Mouse (Mus musculus) heart, adult 18-20 months (tissue): ENCODE data around the gene Zfp655. TPM values are rescaled to one million over a fixed set of nuclear protein-coding genes. Genes with fewer than 3 reads are reported as not detected.
A peak's percentile ranks its signal among the peaks of the same experiment; 100 is the strongest.
"Not testable (repeated sequence)": the region's sequence is repeated elsewhere in the genome, so short reads cannot be mapped to it uniquely, and the experiment has no call there.

Experiments
- DNase-seq, 2 experiments: peaks; one replicate each; pipeline ENCODE4 v3.0.0; 2021 to 2022; ENCODE audit warnings: mixed read lengths in 1 of 2
- total RNA-seq, 2 experiments: library from RNA; stranded (reverse); gene quantifications; 2 replicates each; pipeline ENCODE4 v1.2.3; 2021

Gene Zfp655
- total RNA-seq, 2 experiments from 2014 or later: 30.7 to 32.6 TPM

DNA sequence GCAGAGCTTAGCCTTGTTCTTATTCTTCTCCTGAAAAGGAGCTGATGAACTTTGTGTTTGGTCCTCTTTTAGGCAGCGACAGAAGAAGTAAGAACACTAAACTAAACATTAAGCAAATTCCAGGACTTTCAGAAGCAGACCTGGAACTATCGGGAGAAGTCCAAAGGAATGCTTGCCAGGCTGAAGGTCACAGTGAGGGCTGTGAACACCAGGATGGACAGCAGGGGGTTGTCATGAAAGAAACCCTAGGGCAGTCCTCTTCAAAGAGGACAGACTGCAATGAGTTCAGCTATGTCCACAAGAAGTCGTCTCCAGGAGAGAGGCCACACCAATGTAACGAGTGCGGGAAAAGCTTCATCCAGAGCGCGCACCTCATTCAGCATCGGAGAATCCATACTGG is 11.5 kb upstream of the Zfp655 start:
- DNase-seq: no peak

GRCm38 (mm10) chr5:145222840-145223239 is 8.7 kb upstream of the Zfp655 start:
- DNase-seq: no peak

GRCm38 (mm10) chr5:145223395-145223794 is 8.1 kb upstream of the Zfp655 start:
- DNase-seq: no peak

DNA sequence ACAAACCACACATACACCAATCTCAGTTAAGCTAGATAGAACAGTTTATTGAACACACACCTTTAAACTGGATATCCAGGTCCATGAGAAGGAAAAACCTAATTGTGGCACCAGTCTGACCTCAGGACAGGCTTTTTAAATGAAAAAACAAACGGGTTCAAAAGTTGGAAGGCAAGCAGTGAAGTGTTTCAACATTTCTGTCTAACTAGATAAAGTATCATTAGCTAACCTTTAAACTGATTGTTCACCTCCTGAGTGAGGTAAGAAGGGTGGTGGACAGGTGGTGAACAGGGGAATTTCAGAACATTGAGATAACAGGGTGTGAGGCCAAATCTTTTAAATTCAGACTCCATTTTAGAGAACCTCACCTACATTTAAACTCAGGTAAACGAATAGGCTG is 5.1 kb upstream of the Zfp655 start:
- no peak for DNase-seq

DNA sequence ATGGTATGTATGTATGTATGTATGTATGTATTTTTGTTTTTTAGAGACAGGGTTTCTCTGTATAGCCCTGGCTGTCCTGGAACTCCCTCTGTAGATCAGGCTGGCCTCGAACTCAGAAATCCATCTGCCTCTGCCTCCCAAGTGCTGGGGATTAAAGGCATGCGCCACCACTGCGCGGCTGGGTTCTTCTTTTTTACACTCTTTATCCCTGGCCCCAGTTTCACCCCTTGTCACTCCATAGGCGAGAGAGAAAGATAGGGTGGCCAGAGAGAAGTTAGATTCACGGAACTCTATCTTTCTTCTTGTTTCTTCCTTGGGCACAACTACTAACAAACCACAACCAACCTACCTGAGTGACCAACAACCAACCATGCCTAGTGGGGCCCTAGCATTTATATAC is 2.2 kb upstream of the Zfp655 start:
- DNase-seq: not testable (repeated sequence)

GRCm38 (mm10) chr5:145230641-145231040 is 874 bp upstream of the Zfp655 start:
- DNase-seq: no peak

- DNase-seq: no peak
These were observed 437 bp downstream of the Zfp655 start for GRCm38 (mm10) chr5:145231893-145232411.

- peak; percentile 17 to 40 for DNase-seq
These were observed 3.1 kb downstream of the Zfp655 start for GRCm38 (mm10) chr5:145234636-145235035.

DNA sequence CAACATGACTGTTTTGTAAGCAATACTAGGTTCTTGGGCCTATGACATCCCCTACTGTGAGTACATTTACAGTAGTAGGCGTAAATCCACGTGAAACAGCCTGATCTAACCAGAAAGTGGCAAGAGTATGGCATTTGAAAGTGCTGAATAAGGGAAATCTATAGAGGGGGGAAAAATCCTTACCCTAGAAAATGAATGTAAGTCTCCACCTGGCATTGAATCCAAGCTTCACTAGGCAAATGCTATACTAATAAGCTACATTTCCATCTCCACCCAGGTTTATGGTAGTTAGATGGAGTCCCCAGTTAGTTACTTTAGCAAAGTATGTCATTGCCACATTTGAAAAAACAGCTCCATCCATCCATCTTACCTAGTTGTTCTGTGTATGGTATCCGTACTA is 18.0 kb downstream of the Zfp655 start:
- DNase-seq: no peak

DNA sequence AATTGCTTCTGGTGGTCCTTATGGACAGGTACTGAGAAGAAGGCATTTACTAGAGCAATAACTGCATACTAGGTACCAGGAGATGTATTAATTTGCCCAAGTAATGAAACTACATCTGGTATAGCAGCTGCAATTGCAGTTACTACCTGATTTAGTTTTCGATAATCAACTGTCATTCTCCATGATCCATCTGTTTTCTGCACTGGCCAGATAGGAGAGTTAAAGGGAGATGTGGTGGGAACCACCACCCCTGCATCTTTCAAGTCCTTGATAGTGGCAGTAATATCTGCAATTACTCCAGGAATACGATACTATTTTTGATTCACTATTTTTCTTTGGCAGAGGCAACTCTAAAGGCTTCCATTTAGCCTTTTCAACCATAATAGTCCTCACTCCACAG is 42.1 kb downstream of the Zfp655 start:
- not testable (repeated sequence) for DNase-seq

DNA sequence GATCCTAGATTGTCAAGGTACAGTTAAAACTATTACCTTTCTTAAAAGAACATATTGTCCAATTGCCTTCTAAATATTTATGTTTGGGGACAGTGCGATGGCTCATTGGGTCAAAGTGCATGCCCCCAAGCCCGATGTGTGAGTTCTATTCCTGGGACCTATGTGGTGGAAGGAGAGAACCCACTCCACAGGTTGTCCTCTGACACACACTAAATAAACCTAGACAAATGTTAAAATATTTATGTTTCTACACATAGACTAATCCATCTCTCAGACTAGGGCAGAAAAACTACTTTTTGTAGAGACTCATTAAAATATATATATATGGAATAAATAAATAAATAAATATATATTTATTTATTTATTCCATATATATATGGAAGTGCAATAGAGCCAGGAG is 48.4 kb downstream of the Zfp655 start:
- DNase-seq: no peak

DNA sequence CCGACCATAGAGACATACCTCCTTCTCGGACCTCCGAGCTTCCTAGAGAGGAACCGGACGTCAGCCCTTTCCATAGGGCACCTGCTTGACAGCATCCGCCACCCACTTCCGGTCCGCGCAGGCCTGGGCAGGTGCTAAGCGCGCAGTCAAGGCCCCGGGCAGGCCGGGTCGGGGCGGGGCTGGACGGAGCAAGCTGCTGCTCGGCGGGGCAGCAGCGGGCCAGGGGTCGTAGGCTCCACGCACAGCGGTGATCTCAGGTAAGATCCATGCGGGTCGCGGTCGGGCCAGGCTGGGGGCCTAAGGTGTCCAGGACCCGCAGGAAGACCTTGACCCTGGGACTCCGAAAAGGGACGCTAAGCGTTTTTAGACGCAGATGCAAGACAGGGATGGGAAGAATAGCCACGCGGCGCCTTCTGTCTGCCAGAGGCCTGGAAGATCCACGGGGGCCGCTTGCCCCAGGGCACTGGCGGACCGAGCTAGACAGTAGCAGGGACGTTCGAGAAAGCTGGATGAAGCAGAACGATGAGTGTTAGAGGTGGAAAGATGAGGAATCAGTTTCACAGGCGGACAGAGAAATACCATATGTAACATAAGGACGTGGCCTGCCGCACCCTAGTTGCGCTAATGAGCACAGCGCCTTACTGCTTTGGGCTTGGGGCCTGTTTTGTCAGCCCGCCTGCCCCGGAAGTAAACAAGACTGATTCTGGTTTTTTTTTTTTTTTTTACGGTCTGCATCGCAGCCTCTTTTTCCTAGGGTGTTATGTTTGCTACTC is 49.0 kb downstream of the Zfp655 start, which contains the start of gene Zscan25:
Zscan25 (plus strand) TSS at position 130 of the 773 bp plus-strand sequence.
- peak; percentile 93 to 95 for DNase-seq

- DNase-seq: no peak
These were observed 56.9 kb downstream of the Zfp655 start for GRCm38 (mm10) chr5:145288382-145288781.

- no peak for DNase-seq
These were observed 59.2 kb downstream of the Zfp655 start for GRCm38 (mm10) chr5:145290697-145291096.

DNA sequence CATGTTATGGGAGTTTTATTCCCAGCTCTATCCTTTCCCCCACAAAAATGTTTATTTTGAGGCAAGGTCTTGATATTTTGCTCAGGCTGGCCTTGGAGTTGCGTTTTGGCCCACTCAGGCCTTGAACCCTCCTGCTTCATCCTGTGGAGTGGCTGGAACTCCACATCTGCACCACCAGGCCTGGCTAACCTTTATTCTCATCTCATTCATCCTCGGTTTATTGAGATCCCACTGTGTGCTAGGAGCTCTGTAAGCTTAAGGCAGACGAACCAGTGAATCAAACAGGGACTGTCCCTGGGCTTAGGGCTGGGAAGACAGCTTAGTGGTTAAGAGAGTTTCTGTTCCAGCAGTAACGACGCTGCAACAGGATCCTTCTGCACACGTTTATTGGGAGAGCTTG is 60.9 kb downstream of the Zfp655 start:
- no peak for DNase-seq

Other genes starting within 250 kb of the Zfp655 start
- gene Gm4871, start 199.0 kb upstream of the Zfp655 start, total RNA-seq: not detected
- gene 1700018F24Rik, start 188.7 kb upstream of the Zfp655 start, total RNA-seq: not detected
- 10 to 100 TPM; 61.4 to 63.8 TPM for gene Arpc1a, start 147.9 kb upstream of the Zfp655 start, total RNA-seq
- gene Kpna7, start 147.7 kb upstream of the Zfp655 start, total RNA-seq: not detected
- 10 to 100 TPM; 65.3 to 67.4 TPM for gene Arpc1b, start 117.5 kb upstream of the Zfp655 start, total RNA-seq
- 10 to 100 TPM; 39.3 to 40.2 TPM for gene Pdap1, start 91.5 kb upstream of the Zfp655 start, total RNA-seq
- 10 to 100 TPM; 57.0 to 58.9 TPM for gene Bud31, start 91.4 kb upstream of the Zfp655 start, total RNA-seq
- 10 to 100 TPM; 30.0 to 31.3 TPM for gene Ptcd1, start 64.6 kb upstream of the Zfp655 start, total RNA-seq
- 10 to 100 TPM; 11.4 to 12.9 TPM for gene Cpsf4, start 64.5 kb upstream of the Zfp655 start, total RNA-seq
- gene Atp5j2, start 39.7 kb upstream of the Zfp655 start, total RNA-seq: 1,000 to 10,000 TPM; 1,105 to 1,150 TPM
- gene Zkscan14, start 29.8 kb upstream of the Zfp655 start, total RNA-seq: 1 to 10 TPM; 6.5 to 7.3 TPM
- 10 to 100 TPM in 1 of 2 experiments, 1 to 10 TPM in 1; 9.5 to 10.0 TPM for gene Zkscan5, start 27.2 kb upstream of the Zfp655 start, total RNA-seq
- gene Zscan25, start 48.8 kb downstream of the Zfp655 start, total RNA-seq: 10 to 100 TPM; 10.7 to 11.2 TPM
- gene Cyp3a57, start 113.6 kb downstream of the Zfp655 start, total RNA-seq: not detected
- not detected for gene Cyp3a16, start 238.0 kb downstream of the Zfp655 start, total RNA-seq